In genomic region chr5:121570787-121571186, GRCm38 (mm10) we compare ENCODE assay signal across 18 mouse cellular contexts. TPM values are rescaled to one million over a fixed set of nuclear protein-coding genes. Genes with fewer than 3 reads are reported as not detected.
"Had no signal": no experiment of that assay in that cellular context is flagged by ENCODE, and none has a peak within 500 bp of the region (broad histone marks: within the 10 kb centered on the region; RNA-seq: fewer than 3 reads in every experiment).

No protein-coding gene starts in this region.

- H3K27ac ChIP-seq: limb, embryonic 13.5 days; liver, embryonic 14.5 days; midbrain, embryonic 10.5 days; neural tube, embryonic 15.5 days had no signal

- H3K9me3 ChIP-seq: limb, embryonic 13.5 days; midbrain, embryonic 10.5 days; neural tube, embryonic 15.5 days had no signal

- H3K9ac ChIP-seq: limb, embryonic 13.5 days; liver, embryonic 14.5 days; neural tube, embryonic 15.5 days had no signal

- H3K4me1 ChIP-seq: limb, embryonic 13.5 days; midbrain, embryonic 10.5 days; neural tube, embryonic 15.5 days had no signal

- ATAC-seq: inflammation-experienced regulatory T-cells, adult 6 months had no signal

- H3K4me3 ChIP-seq: limb, embryonic 13.5 days; midbrain, embryonic 10.5 days; myocyte; neural tube, embryonic 15.5 days had no signal

- H3K4me2 ChIP-seq: limb, embryonic 13.5 days; neural tube, embryonic 15.5 days had no signal

- H3K27me3 ChIP-seq: limb, embryonic 13.5 days; neural tube, embryonic 15.5 days had no signal

- DNase-seq: kidney, adult 8-10 months; kidney, postnatal 10 days; left cerebral cortex, postnatal 4 days; midbrain, embryonic 14.5 days; right cerebral cortex, adult 18-20 months; right cerebral cortex, postnatal 25 days; thymus, postnatal 36 days had no signal

RNA-seq across cellular contexts. Expression of gene Gm42878, which starts 25.5 kb away (rescaled TPM):
- polyA plus RNA-seq: inflammation-experienced regulatory T-cells, adult 6 months; limb, embryonic 13.5 days; liver, adult 2 months; midbrain, embryonic 10.5 days; midbrain, embryonic 14.5 days; neural tube, embryonic 11.5 days; neural tube, embryonic 15.5 days; small intestine, adult 2 months; stomach, embryonic 16.5 days; thymus, postnatal 0 days had no signal
